In genomic region chr4:123225718-123226403, GRCm38 (mm10) we compare ENCODE assay signal across 11 mouse cellular contexts. TPM values are rescaled to one million over a fixed set of nuclear protein-coding genes. Genes with fewer than 3 reads are reported as not detected.
DNase-seq lines count a peak whose midpoint lies in the region; ATAC-seq and TF ChIP-seq lines count a peak whose summit lies in the region.
"Had no signal": no experiment of that assay in that cellular context is flagged by ENCODE, and none has a peak within 500 bp of the region (broad histone marks: within the 10 kb centered on the region; RNA-seq: fewer than 3 reads in every experiment).

No protein-coding gene starts in this region.

- no peak overlapping the region for H3K27ac ChIP-seq in kidney, postnatal 0 days
- H3K27ac ChIP-seq in embryonic facial prominence, embryonic 14.5 days (replicated peaks; ENCODE audit: low read depth, low read length), result no peak overlapping the region
- H3K27ac ChIP-seq in heart, embryonic 15.5 days, result peak overlapping the region; percentile 25; the same call in 1 of the 2 replicates

- ATAC-seq in kidney, postnatal 0 days (replicated peaks; ENCODE audit: low FRiP score, low read depth), result peak; percentile 58; the same call in 1 of the 2 replicates
- peak; percentile 81; the same call in 1 of the 2 replicates for ATAC-seq in embryonic facial prominence, embryonic 14.5 days (ENCODE audit: low read depth)
- peak; percentile 37; the same call in 1 of the 2 replicates for ATAC-seq in heart, embryonic 15.5 days (replicated peaks; ENCODE audit: insufficient number of reproducible peaks, insufficient read depth, low FRiP score, low read depth)
- no peak for ATAC-seq in activated CD4-positive, CD25-positive, alpha-beta regulatory T cell, adult 4 months

- peaks cover 31% of the 10 kb centered on the region for H3K4me1 ChIP-seq in kidney, postnatal 0 days (replicated peaks; ENCODE audit: insufficient read depth, low read length)
- H3K4me1 ChIP-seq in embryonic facial prominence, embryonic 14.5 days (ENCODE audit: control insufficient read depth, insufficient read depth, low read length), result peaks cover 5% of the 10 kb centered on the region; the same call in 1 of the 2 replicates
- H3K4me1 ChIP-seq in heart, embryonic 15.5 days (replicated peaks), result peaks cover 41% of the 10 kb centered on the region

- no peak overlapping the region for H3K4me2 ChIP-seq in kidney, postnatal 0 days (ENCODE audit: low read length)
- H3K4me2 ChIP-seq in embryonic facial prominence, embryonic 14.5 days (ENCODE audit: low read depth, low read length), result no peak overlapping the region
- H3K4me2 ChIP-seq in heart, embryonic 15.5 days, result no peak overlapping the region

- peak; percentile 55 for DNase-seq in kidney, postnatal 0 days (ENCODE audit: low spot score)
- no peak for DNase-seq in kidney, postnatal 14 days
- peak; percentile 83 for DNase-seq in embryonic facial prominence, embryonic 14.5 days (ENCODE audit: low spot score)
- peak; percentile 52 for DNase-seq in lung, postnatal 36 days
- DNase-seq in cerebellum, postnatal 36 days, result no peak
- DNase-seq in thymus, postnatal 0 days (ENCODE audit: low spot score), result no peak
- DNase-seq: cerebellum, adult 11-12 months; layer of hippocampus, adult 9-11 months; midbrain, embryonic 14.5 days had no signal

- H3K27me3 ChIP-seq in kidney, postnatal 0 days (ENCODE audit: insufficient read depth, low read length), result no peaks in the 10 kb centered on the region
- no peaks in the 10 kb centered on the region for H3K27me3 ChIP-seq in embryonic facial prominence, embryonic 14.5 days (replicated peaks; ENCODE audit: control insufficient read depth, insufficient read depth, low read length)
- 0 out of 2 replicates have a peak, but pooled peaks cover 6% of the 10 kb centered on the region for H3K27me3 ChIP-seq in heart, embryonic 15.5 days

- 32% methylated on average over 10 of the region's 10 CpGs for WGBS in kidney, postnatal 0 days
- 52% methylated on average over 10 of the region's 10 CpGs for WGBS in embryonic facial prominence, embryonic 14.5 days
- 35% methylated on average over 10 of the region's 10 CpGs for WGBS in heart, embryonic 15.5 days

- H3K36me3 ChIP-seq in kidney, postnatal 0 days (ENCODE audit: insufficient read depth, low read length), result no peaks in the 10 kb centered on the region
- H3K36me3 ChIP-seq in embryonic facial prominence, embryonic 14.5 days (ENCODE audit: control insufficient read depth, insufficient read depth, low read length), result no peaks in the 10 kb centered on the region
- H3K36me3 ChIP-seq in heart, embryonic 15.5 days, result no peaks in the 10 kb centered on the region

- no peaks in the 10 kb centered on the region for H3K9me3 ChIP-seq in kidney, postnatal 0 days (replicated peaks; ENCODE audit: low read length)
- H3K9me3 ChIP-seq in embryonic facial prominence, embryonic 14.5 days (ENCODE audit: control insufficient read depth, low read length), result no peaks in the 10 kb centered on the region
- H3K9me3 ChIP-seq in heart, embryonic 15.5 days (replicated peaks), result no peaks in the 10 kb centered on the region

- TF ChIP-seq CTCF in kidney, postnatal 0 days (IDR thresholded peaks at IDR 0.05; ENCODE audit: low read depth), result no peak

- H3K4me3 ChIP-seq in kidney, postnatal 0 days (replicated peaks; ENCODE audit: low read depth, low read length), result no peak overlapping the region
- H3K4me3 ChIP-seq in embryonic facial prominence, embryonic 14.5 days (ENCODE audit: low read depth, low read length), result no peak overlapping the region
- no peak overlapping the region for H3K4me3 ChIP-seq in heart, embryonic 15.5 days

- H3K9ac ChIP-seq in kidney, postnatal 0 days (ENCODE audit: low read depth, low read length), result no peak overlapping the region
- no peak overlapping the region for H3K9ac ChIP-seq in embryonic facial prominence, embryonic 14.5 days (ENCODE audit: low read depth, low read length)
- no peak overlapping the region for H3K9ac ChIP-seq in heart, embryonic 15.5 days

RNA-seq across cellular contexts. Expression of gene Heyl, which starts 7.5 kb away (rescaled TPM):
- polyA plus RNA-seq in kidney, postnatal 0 days (2015; fragmentation: Nextera tagmentation; extraction: Ambion mirVana), result 28.7 and 31.6 TPM in 2 replicates
- 18.4 and 19.1 TPM in 2 replicates for polyA plus RNA-seq in embryonic facial prominence, embryonic 14.5 days (2014; fragmentation: Nextera tagmentation; extraction: Ambion mirVana)
- 13.0 and 21.2 TPM in 2 replicates for polyA plus RNA-seq in heart, embryonic 15.5 days (2015; fragmentation: Nextera tagmentation; extraction: Ambion mirVana)
- not detected for polyA plus RNA-seq in activated CD4-positive, CD25-positive, alpha-beta regulatory T cell, adult 4 months (2017; shearing (Covaris generic))
- polyA plus RNA-seq in thymus, postnatal 0 days (2015; fragmentation: Nextera tagmentation; extraction: Ambion mirVana), result 2.3 and 3.7 TPM in 2 replicates

RNA-seq across cellular contexts. Expression of gene Nt5c1a, which starts 24.6 kb away (rescaled TPM):
- polyA plus RNA-seq in kidney, postnatal 0 days (2015; fragmentation: Nextera tagmentation; extraction: Ambion mirVana), result 0.47 and 0.71 TPM in 2 replicates
- polyA plus RNA-seq in embryonic facial prominence, embryonic 14.5 days (2014; fragmentation: Nextera tagmentation; extraction: Ambion mirVana), result 0.22 TPM in 1 of 2 replicates, not detected in the other
- 1.3 and 1.5 TPM in 2 replicates for polyA plus RNA-seq in heart, embryonic 15.5 days (2015; fragmentation: Nextera tagmentation; extraction: Ambion mirVana)
- not detected for polyA plus RNA-seq in activated CD4-positive, CD25-positive, alpha-beta regulatory T cell, adult 4 months (2017; shearing (Covaris generic))
- polyA plus RNA-seq in thymus, postnatal 0 days (2015; fragmentation: Nextera tagmentation; extraction: Ambion mirVana), result not detected in 2 replicates
- polyA plus RNA-seq: midbrain, embryonic 14.5 days had no signal

RNA-seq across cellular contexts. Expression of gene Pabpc4, which starts 36.3 kb away (rescaled TPM):
- polyA plus RNA-seq in kidney, postnatal 0 days (2015; fragmentation: Nextera tagmentation; extraction: Ambion mirVana), result 28.2 and 29.7 TPM in 2 replicates
- 60.4 and 60.8 TPM in 2 replicates for polyA plus RNA-seq in embryonic facial prominence, embryonic 14.5 days (2014; fragmentation: Nextera tagmentation; extraction: Ambion mirVana)
- 51.3 and 53.8 TPM in 2 replicates for polyA plus RNA-seq in heart, embryonic 15.5 days (2015; fragmentation: Nextera tagmentation; extraction: Ambion mirVana)
- polyA plus RNA-seq in activated CD4-positive, CD25-positive, alpha-beta regulatory T cell, adult 4 months (2017; shearing (Covaris generic)), result 10 to 100 TPM; 15.3 to 22.6 TPM
- polyA plus RNA-seq in thymus, postnatal 0 days (2015; fragmentation: Nextera tagmentation; extraction: Ambion mirVana), result 26.1 and 26.4 TPM in 2 replicates

RNA-seq across cellular contexts. Expression of gene Hpcal4, which starts 42.8 kb away (rescaled TPM):
- polyA plus RNA-seq in kidney, postnatal 0 days (2015; fragmentation: Nextera tagmentation; extraction: Ambion mirVana), result 3.7 and 3.8 TPM in 2 replicates
- 0.50 and 0.81 TPM in 2 replicates for polyA plus RNA-seq in embryonic facial prominence, embryonic 14.5 days (2014; fragmentation: Nextera tagmentation; extraction: Ambion mirVana)
- polyA plus RNA-seq in heart, embryonic 15.5 days (2015; fragmentation: Nextera tagmentation; extraction: Ambion mirVana), result 0.72 and 0.80 TPM in 2 replicates
- polyA plus RNA-seq in activated CD4-positive, CD25-positive, alpha-beta regulatory T cell, adult 4 months (2017; shearing (Covaris generic)), result not detected
- polyA plus RNA-seq in thymus, postnatal 0 days (2015; fragmentation: Nextera tagmentation; extraction: Ambion mirVana), result 0.30 and 0.41 TPM in 2 replicates

Comparison
In these comparisons a context has a peak if more than half of its experiments do, and no peak if none do; other contexts are left out.
1. DNase-seq: peak in kidney, postnatal 0 days (single experiment), embryonic facial prominence, embryonic 14.5 days (single experiment) and lung, postnatal 36 days (single experiment); none in kidney, postnatal 14 days (single experiment), cerebellum, postnatal 36 days (0 of 2) and thymus, postnatal 0 days (single experiment).